Mouse (Mus musculus) lung, embryonic 15.5 days (tissue): ENCODE measurements around the gene Runx3. TPM values are rescaled to one million over a fixed set of nuclear protein-coding genes. Genes with fewer than 3 reads are reported as not detected.

Experiments
- ATAC-seq: fragments of 200-750 bp; cut with Nextera tagmentation; 2 replicates; pipeline ENCODE4 v1.8.0; 2017; ENCODE audit warnings: moderate number of reproducible peaks, borderline replicate concordance; ENCODE audit not compliant: low FRiP score, low TSS enrichment; ENCODE audit errors: extremely low read depth
- H3K27ac ChIP-seq: fragments of 300-500 bp; sonication (generic); 2 replicates; pipeline ENCODE4 v1.5.1; 2015; ENCODE audit warnings: moderate library complexity, mild to moderate bottlenecking, inconsistent platforms
- H3K27me3 ChIP-seq: fragments of 300-500 bp; sonication (generic); 2 replicates; pipeline ENCODE4 v1.6.1; 2015; ENCODE audit warnings: inconsistent platforms
- H3K36me3 ChIP-seq: fragments of 300-500 bp; sonication (generic); 2 replicates; pipeline ENCODE4 v1.6.1; 2015; ENCODE audit warnings: inconsistent platforms
- H3K4me1 ChIP-seq: fragments of 300-500 bp; sonication (generic); 2 replicates; pipeline ENCODE4 v1.6.1; 2015; ENCODE audit warnings: inconsistent platforms
- H3K4me2 ChIP-seq: fragments of 300-500 bp; sonication (generic); 2 replicates; pipeline ENCODE4 v1.6.1; 2015; ENCODE audit warnings: inconsistent platforms, mild to moderate bottlenecking, moderate library complexity
- H3K4me3 ChIP-seq: fragments of 300-500 bp; sonication (generic); 2 replicates; pipeline ENCODE4 v1.5.1; 2015; ENCODE audit warnings: mild to moderate bottlenecking, inconsistent platforms
- H3K9ac ChIP-seq: fragments of 300-500 bp; sonication (generic); 2 replicates; pipeline ENCODE4 v1.6.1; 2015; ENCODE audit warnings: inconsistent platforms
- H3K9me3 ChIP-seq: fragments of 300-500 bp; sonication (generic); 2 replicates; pipeline ENCODE4 v1.6.1; 2016; ENCODE audit warnings: inconsistent platforms
- WGBS: fragments of 180-500 bp; shearing (Covaris S2); methylation state at CpG from one replicate; pipeline ENCODE4 v1.1.7; 2015; 5-methylcytosine and 5-hydroxymethylcytosine counted together
- polyA plus RNA-seq: library from polyadenylated mRNA; unstranded; fragments of >200 nt; fragmentation: Nextera tagmentation; extraction: Ambion mirVana; gene quantifications from 2 replicates; pipeline ENCODE4 v1.2.1, GENCODE M21; 2015

Gene Runx3
- polyA plus RNA-seq, 1 experiment from 2014 or later: 0.20 TPM

DNA sequence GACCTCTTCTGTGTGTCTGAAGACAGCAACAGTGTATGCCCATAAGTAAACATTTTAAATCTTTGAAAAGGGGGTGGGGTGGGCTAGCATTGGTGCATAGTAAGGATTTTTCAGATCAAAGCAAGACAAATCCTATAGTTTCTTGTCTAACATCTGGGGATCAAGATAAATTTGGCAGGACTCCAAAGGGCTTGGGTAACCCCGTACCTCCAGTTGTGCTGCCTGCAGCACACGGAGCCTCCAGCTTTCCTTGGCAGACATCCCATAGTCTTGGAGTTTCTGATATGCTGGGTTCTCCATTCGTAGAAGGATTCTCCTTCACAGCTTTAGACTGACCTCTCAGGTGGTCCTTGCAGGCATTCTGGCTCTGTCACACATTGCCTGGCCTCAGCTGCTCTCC, 27.6 kb upstream of the Runx3 start:
- Histone ChIP-seq H3K36me3 (no peaks in the 10 kb centered on the region), H3K27me3 (no peaks in the 10 kb centered on the region), H3K9me3 (no peaks in the 10 kb centered on the region), H3K9ac (no peak overlapping the region), H3K4me2 (no peak overlapping the region), H3K4me3 (no peak overlapping the region), H3K27ac (no peak overlapping the region), H3K4me1 (no peaks in the 10 kb centered on the region)
- no peak for ATAC-seq
- 16% methylated on average over 3 of the region's 3 CpGs for WGBS

DNA sequence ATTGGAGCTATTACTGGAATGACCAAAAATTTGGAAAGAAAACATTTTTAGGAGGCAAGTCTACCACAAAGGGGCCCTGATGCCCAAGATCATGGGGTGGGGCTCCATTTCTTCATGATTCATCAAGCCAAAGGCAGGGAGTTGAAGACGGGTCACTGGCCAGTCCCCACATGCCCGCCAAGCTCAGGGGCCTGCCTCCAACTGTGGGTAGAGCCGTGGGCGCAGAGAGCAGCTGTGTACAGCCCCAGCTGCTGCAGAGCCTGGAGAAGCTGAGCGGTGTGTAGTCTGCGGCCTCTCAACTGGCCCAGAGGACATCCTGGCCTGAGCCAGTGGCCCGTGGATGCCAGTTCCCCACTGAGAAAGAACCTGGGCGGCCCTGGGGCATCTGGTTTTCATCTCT, 24.8 kb upstream of the Runx3 start:
- Histone ChIP-seq H3K9ac (no peak overlapping the region), H3K9me3 (no peaks in the 10 kb centered on the region), H3K4me1 (no peaks in the 10 kb centered on the region), H3K4me3 (no peak overlapping the region), H3K27me3 (no peaks in the 10 kb centered on the region), H3K4me2 (no peak overlapping the region), H3K27ac (no peak overlapping the region), H3K36me3 (no peaks in the 10 kb centered on the region)
- WGBS: 78% methylated on average over 8 of the region's 8 CpGs
- no peak for ATAC-seq

DNA sequence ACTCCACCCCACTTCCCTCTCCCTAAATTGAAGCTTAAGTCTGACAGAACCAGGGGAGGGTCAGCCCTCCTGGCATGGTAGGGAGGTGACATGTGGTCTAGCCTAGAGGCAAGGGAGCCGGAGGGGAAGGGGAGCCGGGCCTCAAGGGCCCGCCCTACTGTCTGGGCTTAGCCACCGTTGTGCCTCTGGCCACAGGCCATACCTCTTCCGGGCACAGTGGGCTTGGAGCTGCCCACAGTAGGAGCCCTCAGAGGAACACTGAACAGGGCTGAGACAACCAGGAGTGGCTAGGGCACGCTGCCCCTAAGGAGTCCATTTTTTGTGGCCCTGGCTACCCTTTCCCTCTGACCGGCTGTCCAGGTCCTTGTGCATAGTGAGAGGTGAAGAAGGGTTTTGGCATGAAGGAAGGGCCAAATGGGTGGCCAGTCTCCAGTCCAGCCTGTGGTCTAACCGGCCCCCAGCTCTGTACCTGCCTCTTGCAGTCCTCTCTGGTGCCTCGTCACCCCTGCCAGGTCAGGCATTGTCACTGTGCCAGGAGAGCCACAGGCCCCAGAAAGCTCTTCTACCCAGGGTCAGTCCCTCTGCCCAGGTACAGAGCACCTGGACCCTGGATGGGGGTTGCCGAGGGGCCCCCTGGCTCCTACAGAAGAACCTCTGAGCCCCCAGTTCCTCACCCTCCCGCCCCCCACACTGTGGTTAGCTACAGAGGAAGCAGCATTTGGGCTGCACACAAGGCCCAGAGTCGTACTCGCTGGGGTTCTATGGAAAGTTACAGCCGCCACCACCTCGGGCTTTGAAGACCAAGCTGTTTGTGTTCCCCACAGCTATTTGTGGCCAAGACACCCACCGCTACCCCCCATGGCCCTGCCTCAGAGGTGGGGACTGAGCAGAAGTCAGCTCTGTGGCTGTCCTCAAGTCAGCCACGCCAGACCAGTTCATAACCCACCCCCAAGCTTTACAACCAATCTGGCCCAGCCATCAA, 22.3 kb upstream of the Runx3 start:
- no peak for ATAC-seq

DNA sequence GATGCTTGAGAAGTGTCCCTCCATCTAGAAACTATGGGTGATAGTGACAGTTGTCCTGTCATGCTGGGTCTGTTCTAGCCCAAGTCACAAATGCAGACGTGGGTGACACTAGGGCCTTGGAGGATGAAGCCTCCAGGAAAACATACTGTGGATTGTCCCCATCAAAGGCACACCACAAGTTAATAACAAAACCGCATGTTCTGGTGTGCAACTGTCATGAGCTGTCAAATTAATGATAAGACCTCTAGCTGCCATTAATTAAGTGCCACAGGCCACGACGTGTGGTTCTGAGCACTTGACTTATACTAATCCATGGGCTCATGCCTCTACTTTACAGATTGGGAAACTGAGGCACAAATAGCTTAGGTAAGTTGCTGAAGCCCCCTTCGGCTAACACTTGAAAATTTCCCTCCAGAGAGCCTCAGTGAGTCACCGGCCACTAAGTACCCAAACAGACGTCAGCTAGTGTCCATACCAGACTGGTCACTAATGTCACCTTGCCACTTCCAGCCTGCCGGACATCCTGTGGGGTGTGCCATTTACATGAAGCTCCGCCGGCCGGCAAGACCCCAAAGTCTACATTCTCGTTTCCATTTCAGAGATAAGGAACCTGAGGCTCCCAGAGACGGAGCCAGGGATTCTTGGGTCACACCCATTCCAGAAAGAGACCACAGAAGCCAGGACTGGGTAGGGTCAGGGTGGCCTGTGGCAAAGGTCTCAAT, 18.3 kb upstream of the Runx3 start:
- H3K4me2 ChIP-seq: no peak overlapping the region

More for the DNA sequence above, 22.3 kb upstream of the Runx3 start:
- Histone ChIP-seq H3K4me1 (no peaks in the 10 kb centered on the region), H3K4me3 (no peak overlapping the region), H3K36me3 (no peaks in the 10 kb centered on the region), H3K27me3 (peaks cover 8% of the 10 kb centered on the region; the same call in 1 of the 2 replicates), H3K9me3 (no peaks in the 10 kb centered on the region), H3K4me2 (no peak overlapping the region), H3K9ac (no peak overlapping the region), H3K27ac (no peak overlapping the region)
- WGBS: 83% methylated on average over 17 of the region's 17 CpGs

DNA sequence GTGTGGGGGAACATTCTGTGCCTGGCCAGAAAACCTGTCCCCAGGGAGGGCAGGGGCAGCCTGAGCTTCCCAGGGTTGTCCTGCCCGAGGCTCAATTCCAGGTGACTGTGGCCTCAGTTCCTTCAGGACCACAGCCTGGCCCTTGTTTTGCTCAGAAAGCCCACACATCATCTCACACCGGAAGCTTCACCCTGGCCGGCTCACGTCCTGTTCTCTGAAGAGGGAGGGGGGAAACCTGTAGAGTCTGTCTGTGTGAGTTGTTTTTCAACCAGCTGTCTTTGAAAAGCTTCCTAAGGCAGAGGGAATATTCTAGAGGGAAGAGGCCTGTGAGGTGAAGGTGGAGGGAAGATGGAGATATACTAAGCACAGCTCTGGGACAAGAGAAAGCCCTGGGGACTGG, 17.7 kb upstream of the Runx3 start:
- Histone ChIP-seq H3K27me3 (peaks cover 8% of the 10 kb centered on the region; the same call in 1 of the 2 replicates), H3K27ac (no peak overlapping the region), H3K36me3 (no peaks in the 10 kb centered on the region), H3K4me2 (no peak overlapping the region), H3K4me1 (no peaks in the 10 kb centered on the region), H3K9ac (no peak overlapping the region), H3K4me3 (no peak overlapping the region), H3K9me3 (no peaks in the 10 kb centered on the region)
- no peak for ATAC-seq
- 14% methylated on average over 4 of the region's 4 CpGs for WGBS

More for the DNA sequence above, 18.3 kb upstream of the Runx3 start:
- peaks cover 8% of the 10 kb centered on the region; the same call in 1 of the 2 replicates for H3K27me3 ChIP-seq
- H3K9me3 ChIP-seq: no peaks in the 10 kb centered on the region
- no peak overlapping the region for H3K9ac ChIP-seq
- H3K4me3 ChIP-seq: no peak overlapping the region
- H3K27ac ChIP-seq: no peak overlapping the region
- 49% methylated on average over 13 of the region's 13 CpGs for WGBS
- no peaks in the 10 kb centered on the region for H3K36me3 ChIP-seq
- no peak for ATAC-seq
- H3K4me1 ChIP-seq: no peaks in the 10 kb centered on the region

DNA sequence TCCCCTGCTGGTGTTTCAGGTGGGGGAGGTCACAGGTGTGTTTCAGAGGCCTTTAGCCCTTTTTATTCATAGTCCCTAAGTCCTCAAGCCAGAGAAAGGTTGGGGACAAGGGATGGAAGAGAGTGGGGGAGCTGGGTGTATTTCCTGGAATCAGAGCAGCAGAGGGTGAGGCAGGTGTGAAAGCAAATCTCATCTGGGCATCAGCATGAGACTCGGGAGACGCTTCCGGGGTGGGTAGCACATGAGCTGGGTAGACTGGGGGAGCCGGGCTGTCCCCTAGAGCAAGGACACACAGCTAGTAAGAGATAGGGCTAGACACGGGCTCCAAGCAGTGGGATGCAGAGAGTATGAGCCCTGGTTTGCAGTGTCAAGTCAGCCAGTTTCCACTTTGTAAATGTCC, 16.7 kb upstream of the Runx3 start:
- ATAC-seq: no peak
- Histone ChIP-seq H3K36me3 (no peaks in the 10 kb centered on the region), H3K9ac (no peak overlapping the region), H3K4me1 (no peaks in the 10 kb centered on the region), H3K4me2 (no peak overlapping the region), H3K27me3 (peaks cover 8% of the 10 kb centered on the region; the same call in 1 of the 2 replicates), H3K4me3 (no peak overlapping the region), H3K27ac (no peak overlapping the region), H3K9me3 (no peaks in the 10 kb centered on the region)
- 30% methylated on average over 5 of the region's 5 CpGs for WGBS

DNA sequence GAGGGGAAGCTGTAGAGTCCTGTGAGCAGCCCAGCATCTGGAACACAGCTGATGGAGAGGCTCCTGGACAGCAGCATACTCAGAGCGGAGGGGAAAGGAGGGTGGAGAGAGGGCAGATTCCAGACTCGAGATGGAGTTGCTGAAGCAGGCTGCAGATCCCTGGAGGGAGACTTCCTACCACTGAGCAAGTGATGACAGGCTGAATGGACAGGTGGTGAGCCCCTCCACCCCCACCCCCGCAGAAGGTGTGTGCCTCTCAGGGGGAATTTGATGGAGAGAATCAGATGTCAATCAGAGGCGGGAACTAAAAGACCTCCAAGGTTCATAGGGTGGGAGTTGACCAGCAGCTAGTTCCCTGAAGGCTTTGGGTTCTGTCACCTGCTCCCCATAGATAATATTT, 13.5 kb upstream of the Runx3 start:
- Histone ChIP-seq H3K4me1 (no peaks in the 10 kb centered on the region), H3K27ac (no peak overlapping the region), H3K27me3 (peaks cover 3% of the 10 kb centered on the region; the same call in 1 of the 2 replicates), H3K36me3 (no peaks in the 10 kb centered on the region), H3K9ac (no peak overlapping the region), H3K4me3 (no peak overlapping the region), H3K4me2 (no peak overlapping the region), H3K9me3 (no peaks in the 10 kb centered on the region)
- ATAC-seq: no peak
- 40% methylated on average over 4 of the region's 4 CpGs for WGBS

DNA sequence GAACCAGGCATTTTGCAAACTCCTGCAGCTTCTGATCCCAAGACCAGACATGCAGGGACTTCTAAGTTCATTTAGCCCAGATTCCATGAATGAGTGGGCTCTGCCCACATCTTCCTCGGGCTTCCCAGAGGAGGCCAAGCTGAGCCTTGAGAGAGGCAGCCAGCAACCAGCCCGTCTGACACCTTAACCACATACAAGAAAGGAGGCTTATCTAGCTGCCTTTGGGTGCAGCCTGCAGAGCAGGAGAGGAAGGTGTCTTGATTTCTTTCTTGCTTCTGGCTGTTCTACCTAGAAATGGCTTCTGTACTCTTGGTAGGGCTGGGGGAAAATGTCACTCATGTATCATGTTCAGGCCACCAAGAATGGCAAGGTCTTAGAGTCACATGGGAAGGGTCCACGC, 11.8 kb upstream of the Runx3 start:
- H3K4me3 ChIP-seq: no peak overlapping the region
- H3K4me2 ChIP-seq: no peak overlapping the region
- no peaks in the 10 kb centered on the region for H3K9me3 ChIP-seq
- no peak for ATAC-seq
- H3K27ac ChIP-seq: no peak overlapping the region
- 54% methylated on average over 3 of the region's 3 CpGs for WGBS
- H3K36me3 ChIP-seq: no peaks in the 10 kb centered on the region
- H3K4me1 ChIP-seq: no peaks in the 10 kb centered on the region
- H3K27me3 ChIP-seq: no peaks in the 10 kb centered on the region; the same call in 1 of the 2 replicates
- no peak overlapping the region for H3K9ac ChIP-seq

DNA sequence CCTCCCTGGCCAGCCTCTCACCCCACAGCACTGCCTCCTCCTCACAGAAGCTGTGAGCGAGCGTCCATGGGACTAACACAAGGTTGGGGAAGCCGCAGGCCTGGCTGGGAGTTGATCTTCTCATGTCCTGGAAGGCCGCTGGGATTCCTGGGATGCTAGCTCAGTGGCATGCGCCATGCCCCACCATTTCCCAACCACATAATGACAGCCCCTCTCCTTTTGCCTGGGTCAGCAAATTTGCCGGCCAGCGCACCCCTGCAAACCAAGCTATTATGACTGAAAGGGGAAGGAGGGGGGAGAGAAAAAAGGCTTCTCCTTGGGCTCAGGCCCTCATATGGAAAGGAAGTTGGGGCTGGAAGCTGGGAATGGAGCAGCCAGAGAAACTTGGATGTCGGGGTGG, 6.8 kb upstream of the Runx3 start:
- no peaks in the 10 kb centered on the region for H3K36me3 ChIP-seq
- no peak overlapping the region for H3K4me2 ChIP-seq
- H3K27ac ChIP-seq: no peak overlapping the region
- H3K27me3 ChIP-seq: no peaks in the 10 kb centered on the region
- WGBS: 86% methylated on average over 8 of the region's 8 CpGs
- H3K4me3 ChIP-seq: no peak overlapping the region
- H3K4me1 ChIP-seq: no peaks in the 10 kb centered on the region
- H3K9me3 ChIP-seq: no peaks in the 10 kb centered on the region
- H3K9ac ChIP-seq: no peak overlapping the region
- no peak for ATAC-seq

DNA sequence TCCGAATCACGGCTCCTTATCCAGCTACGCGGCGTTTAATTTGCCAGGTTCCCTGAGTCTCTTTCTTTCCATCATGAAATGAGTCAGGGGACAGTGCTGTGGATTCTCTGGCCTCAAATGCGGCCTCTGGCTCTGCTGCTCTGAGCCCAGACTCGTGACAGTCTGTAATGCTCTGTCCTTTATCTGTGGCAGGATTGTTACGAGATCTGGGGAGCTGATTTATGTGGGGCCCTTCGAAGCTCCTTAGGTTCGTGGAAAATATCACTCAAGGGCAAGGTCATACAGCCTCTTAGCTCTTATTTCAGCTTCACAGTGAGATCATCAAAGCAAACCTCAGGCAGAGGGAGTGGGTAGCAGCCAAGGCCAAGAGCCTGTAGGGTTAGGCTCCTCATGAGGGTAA, 6.2 kb upstream of the Runx3 start:
- WGBS: 76% methylated on average over 10 of the region's 10 CpGs
- no peaks in the 10 kb centered on the region for H3K9me3 ChIP-seq
- H3K9ac ChIP-seq: no peak overlapping the region
- no peak overlapping the region for H3K27ac ChIP-seq
- H3K4me3 ChIP-seq: no peak overlapping the region
- H3K27me3 ChIP-seq: no peaks in the 10 kb centered on the region
- no peak overlapping the region for H3K4me2 ChIP-seq
- no peaks in the 10 kb centered on the region for H3K4me1 ChIP-seq
- H3K36me3 ChIP-seq: no peaks in the 10 kb centered on the region
- no peak for ATAC-seq

DNA sequence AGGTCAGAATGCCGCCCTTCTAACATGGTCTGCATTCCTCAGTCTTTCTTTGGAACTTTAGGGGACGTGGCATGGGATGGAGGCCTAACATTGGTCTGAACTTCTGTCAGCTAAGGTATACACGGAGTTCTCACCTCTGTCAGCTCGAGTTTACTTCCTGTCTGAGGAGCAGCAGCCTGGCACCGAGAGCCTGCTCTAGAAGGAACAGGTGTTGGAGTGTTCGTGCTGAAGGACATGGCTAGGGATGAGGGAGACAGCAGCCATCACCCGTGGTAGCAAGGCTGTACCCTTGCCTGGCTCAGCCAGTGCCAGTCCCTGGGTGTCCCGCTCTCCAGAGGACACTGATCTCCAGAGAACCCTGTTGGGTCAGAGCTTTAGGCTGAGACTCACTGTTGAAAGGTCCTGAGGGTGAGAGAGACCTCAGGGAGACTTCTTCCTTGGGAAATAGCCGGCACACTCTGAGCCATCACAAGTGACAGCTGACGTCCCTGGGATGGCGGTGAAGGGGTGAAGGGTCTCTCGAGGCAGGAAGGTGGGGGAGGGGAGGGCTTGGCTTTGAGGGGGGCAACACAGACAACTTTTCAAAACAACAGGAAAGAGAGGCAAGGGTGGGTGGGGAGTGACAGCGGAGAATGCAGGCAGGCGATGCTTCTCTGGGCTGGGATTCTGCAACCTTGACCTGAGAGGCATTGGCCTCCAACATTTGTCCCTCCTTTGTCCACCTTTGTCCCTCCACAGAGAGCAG, 4.9 kb upstream of the Runx3 start:
- Histone ChIP-seq H3K9ac (no peak overlapping the region), H3K4me2 (no peak overlapping the region), H3K27ac (no peak overlapping the region), H3K36me3 (no peaks in the 10 kb centered on the region), H3K4me3 (no peak overlapping the region), H3K9me3 (no peaks in the 10 kb centered on the region), H3K4me1 (no peaks in the 10 kb centered on the region), H3K27me3 (no peaks in the 10 kb centered on the region)
- ATAC-seq: no peak
- WGBS: 23% methylated on average over 14 of the region's 14 CpGs
